Mouse (Mus musculus) activated CD4-positive, CD25-positive, alpha-beta regulatory T cell, adult 4 months (primary cell): ENCODE measurements around the gene Mrpl38. TPM values are rescaled to one million over a fixed set of nuclear protein-coding genes. Genes with fewer than 3 reads are reported as not detected.
A peak's percentile ranks its signal among the peaks of the same experiment; 100 is the strongest.

Experiments used
- ATAC-seq: one replicate; pipeline ENCODE4 v1.8.0; 2017
- polyA plus RNA-seq, 2 experiments: library from polyadenylated mRNA; unstranded; fragments of 100-300 nt; shearing (Covaris generic); gene quantifications; one replicate each; pipeline ENCODE4 v1.2.1; 2017

Mrpl38 gene
- polyA plus RNA-seq = 10 to 100 TPM; 17.9 to 25.8 TPM

- peak; percentile 98 for ATAC-seq
Measured at GRCm38 (mm10) chr11:116138468-116139138, at the start of gene Mrpl38. Mrpl38 (minus strand) TSS chr11:116138868.

GRCm38 (mm10) chr11:116187226-116187930 is 48.7 kb upstream of the Mrpl38 start:
- ATAC-seq = no peak

GRCm38 (mm10) chr11:116186360-116186759 is 47.7 kb upstream of the Mrpl38 start:
- no peak for ATAC-seq

GRCm38 (mm10) chr11:116185836-116186235 is 47.2 kb upstream of the Mrpl38 start:
- ATAC-seq = no peak

- no peak for ATAC-seq
Measured at GRCm38 (mm10) chr11:116178411-116179121, 39.9 kb upstream of the Mrpl38 start.

- ATAC-seq = no peak
Measured at GRCm38 (mm10) chr11:116176010-116176409, 37.3 kb upstream of the Mrpl38 start.

GRCm38 (mm10) chr11:116174775-116175448 is 36.2 kb upstream of the Mrpl38 start:
- ATAC-seq = no peak

GRCm38 (mm10) chr11:116171959-116172358 is 33.3 kb upstream of the Mrpl38 start:
- ATAC-seq = no peak

GRCm38 (mm10) chr11:116170003-116170800 is 31.5 kb upstream of the Mrpl38 start:
- no peak for ATAC-seq

- ATAC-seq = no peak
Measured at GRCm38 (mm10) chr11:116169214-116169613, 30.5 kb upstream of the Mrpl38 start.

GRCm38 (mm10) chr11:116167884-116168439 is 29.3 kb upstream of the Mrpl38 start, which contains the start of gene Fbf1:
Fbf1 (minus strand) TSS chr11:116168166.
- ATAC-seq = peak; percentile 98

GRCm38 (mm10) chr11:116167232-116167631 is 28.6 kb upstream of the Mrpl38 start:
- no peak for ATAC-seq

GRCm38 (mm10) chr11:116163002-116163401 is 24.3 kb upstream of the Mrpl38 start:
- no peak for ATAC-seq

GRCm38 (mm10) chr11:116162146-116162545 is 23.5 kb upstream of the Mrpl38 start:
- ATAC-seq = no peak

GRCm38 (mm10) chr11:116161312-116161711 is 22.6 kb upstream of the Mrpl38 start:
- no peak for ATAC-seq

- no peak for ATAC-seq
Measured at GRCm38 (mm10) chr11:116150960-116151359, 12.3 kb upstream of the Mrpl38 start.

GRCm38 (mm10) chr11:116149341-116149740 is 10.7 kb upstream of the Mrpl38 start:
- no peak for ATAC-seq

- no peak for ATAC-seq
Measured at GRCm38 (mm10) chr11:116148761-116149221, 10.1 kb upstream of the Mrpl38 start.

- no peak for ATAC-seq
Measured at GRCm38 (mm10) chr11:116146294-116146985, 7.8 kb upstream of the Mrpl38 start.

GRCm38 (mm10) chr11:116145481-116146293 is 7.0 kb upstream of the Mrpl38 start:
- ATAC-seq = no peak
